Mouse (Mus musculus) fibroblast of lung, adult 2 months (primary cell): ENCODE data around the gene Dbnl.
"Not testable (repeated sequence)": the region's sequence is repeated elsewhere in the genome, so short reads cannot be mapped to it uniquely, and the experiment has no call there.

Source experiments
- DNase-seq: peaks from one replicate; pipeline ENCODE4 v3.0.0-alpha.2; 2011; ENCODE audit warnings: low read depth

Dbnl gene

DNA sequence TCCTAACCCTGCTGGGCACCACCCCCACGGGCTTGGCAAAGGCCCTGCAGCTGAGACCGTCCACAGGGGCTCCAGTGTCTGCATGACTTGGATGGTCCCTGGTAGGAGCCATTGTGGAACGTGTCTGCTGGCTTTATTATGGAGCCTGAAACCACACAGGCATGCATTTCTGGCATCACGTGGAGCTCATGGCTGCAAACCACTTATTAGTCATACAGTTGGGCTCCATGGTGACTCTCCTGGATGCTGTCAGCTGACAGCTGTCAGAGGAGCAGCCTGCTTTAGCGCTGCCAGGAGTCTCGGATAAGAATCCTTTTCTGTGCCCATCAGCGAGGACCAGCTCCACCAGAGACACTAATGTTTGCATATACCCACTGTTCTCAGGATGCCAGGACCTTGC is 7.4 kb downstream of the Dbnl start:
- peak; percentile 79 for DNase-seq

DNA sequence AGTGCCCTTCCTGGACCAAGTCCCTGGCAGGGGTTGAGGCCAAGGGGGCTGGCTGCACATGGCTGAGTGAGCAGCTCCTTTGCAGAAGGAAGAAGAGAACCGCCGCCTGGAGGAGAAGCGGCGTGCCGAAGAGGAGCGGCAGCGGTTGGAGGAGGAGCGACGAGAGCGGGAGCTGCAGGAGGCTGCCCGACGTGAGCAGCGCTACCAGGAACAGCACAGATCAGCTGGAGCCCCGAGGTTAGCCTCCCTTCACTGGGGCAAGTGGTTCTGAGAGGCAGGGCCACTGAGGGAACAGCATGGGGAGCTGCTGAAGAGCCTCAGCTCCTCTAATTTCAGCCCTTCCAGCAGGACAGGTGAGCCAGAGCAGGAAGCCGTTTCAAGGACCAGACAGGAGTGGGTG is 8.7 kb downstream of the Dbnl start:
- DNase-seq = no peak

DNA sequence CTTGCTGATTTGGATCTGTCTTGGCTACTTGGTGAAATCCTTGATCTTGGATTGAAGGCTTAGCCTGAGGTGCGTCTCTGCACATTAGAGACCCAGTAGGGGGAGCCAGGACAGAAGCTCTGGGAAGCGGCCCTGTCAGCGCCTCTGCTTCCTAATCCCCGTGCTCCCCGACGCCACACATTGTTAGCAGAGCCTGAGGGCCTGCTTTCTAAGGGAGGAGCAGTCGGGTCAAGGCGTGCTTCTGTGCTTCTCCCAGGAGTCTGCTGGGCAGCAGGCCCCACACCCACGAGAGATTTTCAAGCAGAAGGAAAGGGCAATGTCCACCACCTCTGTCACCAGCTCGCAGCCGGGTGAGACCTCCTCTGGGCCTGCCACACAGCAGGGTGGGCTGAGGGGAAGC is 9.1 kb downstream of the Dbnl start:
- DNase-seq = no peak

DNA sequence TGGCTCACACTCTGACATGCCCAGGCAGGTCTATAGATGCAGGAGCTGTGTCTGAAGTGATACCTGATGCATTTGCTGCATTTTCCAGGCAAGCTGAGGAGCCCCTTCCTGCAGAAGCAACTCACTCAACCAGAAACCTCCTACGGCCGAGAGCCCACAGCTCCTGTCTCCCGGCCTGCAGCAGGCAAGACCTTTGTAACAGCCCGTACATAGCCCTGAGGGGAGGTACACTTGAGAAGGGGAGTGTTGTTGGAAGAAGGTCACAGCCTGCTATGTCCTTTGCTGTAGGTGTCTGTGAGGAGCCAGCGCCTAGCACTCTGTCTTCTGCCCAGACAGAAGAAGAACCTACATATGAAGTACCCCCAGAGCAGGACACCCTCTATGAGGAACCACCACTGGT is 9.6 kb downstream of the Dbnl start:
- DNase-seq = no peak

DNA sequence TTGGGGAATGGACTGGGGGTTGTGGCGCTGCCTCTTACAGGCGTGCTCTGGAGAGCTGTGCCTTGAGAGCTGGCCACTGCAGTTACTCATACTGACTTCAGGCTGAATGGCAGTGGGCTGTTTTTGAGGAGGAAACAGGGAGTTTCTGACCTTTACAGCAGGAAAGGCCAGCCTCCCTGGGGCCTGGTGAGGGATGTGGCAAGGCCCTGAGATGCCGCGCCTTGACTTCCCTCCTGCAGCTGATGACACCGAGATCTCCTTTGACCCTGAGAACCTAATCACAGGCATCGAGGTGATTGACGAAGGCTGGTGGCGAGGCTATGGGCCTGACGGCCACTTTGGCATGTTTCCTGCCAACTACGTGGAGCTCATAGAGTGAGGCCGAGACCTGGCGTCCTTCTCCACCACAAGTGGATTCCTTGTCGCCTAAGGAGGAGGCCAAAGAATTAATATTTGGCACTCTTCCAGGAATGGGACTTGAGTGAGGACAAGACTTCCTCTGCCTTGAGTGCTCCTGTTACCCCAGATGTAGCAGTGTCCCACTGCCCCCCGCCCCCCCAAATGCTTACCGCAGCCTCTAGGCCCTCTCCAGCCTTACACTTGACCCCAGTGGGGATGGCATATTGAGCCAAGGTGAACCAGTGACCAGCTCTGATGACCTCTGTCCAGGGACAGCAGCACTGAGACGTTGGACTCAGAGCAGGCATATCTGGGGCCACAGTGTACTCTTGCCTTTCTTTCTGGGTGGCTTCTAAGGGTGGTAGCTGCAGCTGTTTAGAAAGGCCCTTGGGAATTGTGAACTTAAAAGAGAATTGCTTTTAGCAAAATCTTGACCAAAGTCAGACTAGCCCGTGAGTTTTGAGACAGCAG is 11.6 kb downstream of the Dbnl start:
- DNase-seq = no peak

DNA sequence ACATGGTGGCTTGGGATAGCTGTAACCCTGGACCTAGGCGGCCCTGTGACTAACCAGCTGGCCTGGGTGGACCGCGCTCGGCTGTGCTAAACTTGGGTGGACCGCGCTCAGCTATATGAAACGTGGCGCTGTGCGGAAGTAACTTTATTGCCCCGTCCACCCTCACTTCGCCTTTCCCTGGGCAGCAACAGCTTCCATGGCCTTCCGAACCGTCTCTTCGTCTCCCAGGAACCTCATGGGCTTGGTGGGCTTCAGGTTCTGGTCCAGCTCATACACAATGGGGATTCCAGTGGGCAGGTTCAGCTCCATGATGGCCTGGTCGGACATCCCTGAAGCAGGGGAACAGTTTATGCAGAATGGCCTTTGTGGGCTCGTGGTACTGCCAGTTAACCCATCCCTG is 13.2 kb downstream of the Dbnl start:
- no peak for DNase-seq

DNA sequence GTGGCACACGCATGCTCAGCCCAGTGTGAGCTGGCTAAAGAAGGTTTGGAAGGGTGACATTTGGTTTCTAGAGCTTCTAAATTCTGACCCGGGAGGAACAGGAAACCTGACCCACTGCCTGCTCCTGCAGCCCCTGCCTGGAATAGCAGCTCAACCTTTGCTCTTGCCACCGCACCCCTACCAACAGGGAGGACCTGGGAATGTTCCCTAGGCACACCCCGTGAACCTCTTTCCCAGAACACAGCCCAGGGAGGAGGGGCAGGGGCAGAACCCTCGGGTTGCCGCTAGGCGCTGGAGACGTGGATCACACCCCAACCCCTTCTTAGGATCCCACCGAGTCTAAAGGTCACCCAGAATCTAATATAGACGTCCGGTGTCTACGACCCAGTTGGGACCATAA is 13.7 kb downstream of the Dbnl start:
- DNase-seq = no peak

DNA sequence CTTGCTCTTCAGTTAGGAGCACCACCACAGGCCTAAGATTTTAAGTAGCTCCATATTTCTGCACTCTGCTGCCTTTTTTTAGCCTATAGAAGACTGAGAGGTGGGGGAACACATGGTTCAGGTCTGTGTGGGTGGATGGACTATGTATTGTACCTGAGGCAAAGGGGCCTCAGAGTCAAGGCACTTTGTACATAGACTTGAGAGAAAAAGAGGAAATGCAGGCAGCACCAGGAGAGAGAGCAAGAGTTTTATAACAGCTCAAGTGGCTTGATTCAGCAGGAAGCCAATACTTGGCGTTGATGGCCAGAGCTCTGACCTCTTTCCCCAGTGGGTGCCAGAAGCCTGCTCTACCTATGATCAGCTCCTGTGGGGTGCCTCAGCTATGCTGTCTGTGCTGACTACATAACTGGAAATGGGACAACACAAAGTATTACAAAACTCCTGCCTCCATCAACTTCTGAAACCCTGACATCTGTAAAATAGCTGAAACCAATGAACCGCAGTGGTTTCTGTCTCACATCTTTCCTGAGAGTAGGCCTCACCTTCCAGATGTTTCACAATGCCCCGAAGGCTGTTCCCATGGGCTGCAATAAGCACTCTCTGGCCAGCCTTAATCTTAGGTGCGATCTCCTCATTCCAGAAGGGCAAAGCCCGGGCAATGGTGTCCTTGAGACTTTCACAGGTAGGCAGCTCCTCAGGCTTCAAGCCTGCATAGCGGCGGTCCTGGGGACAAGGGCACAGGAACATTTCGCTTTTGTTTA is 14.3 kb downstream of the Dbnl start:
- DNase-seq = peak; percentile 87

DNA sequence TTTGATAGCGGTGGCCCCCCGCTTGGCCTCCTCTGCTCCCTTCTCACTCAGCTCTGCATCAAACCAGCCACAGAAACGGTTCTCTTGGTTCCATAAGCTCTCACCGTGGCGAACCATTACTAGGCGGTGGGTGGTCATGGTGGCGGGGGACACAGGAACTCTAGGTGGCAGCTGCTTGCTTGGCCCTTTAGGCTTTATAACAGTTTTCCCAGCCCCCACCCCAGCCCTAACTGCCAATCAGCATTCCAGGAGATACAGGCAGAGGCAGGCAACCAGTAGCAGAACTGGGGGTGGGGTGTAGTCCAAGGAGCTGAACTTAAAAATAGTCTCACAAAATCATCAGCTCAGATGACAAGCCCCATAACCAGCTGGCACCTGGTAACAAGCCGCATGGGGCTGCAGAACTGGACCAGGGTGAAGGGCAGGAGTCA is 15.3 kb downstream of the Dbnl start, which contains the start of gene Pgam2:
Gene Pgam2 (minus strand): TSS at position 183 of the 431 bp plus-strand sequence.
- DNase-seq = no peak

DNA sequence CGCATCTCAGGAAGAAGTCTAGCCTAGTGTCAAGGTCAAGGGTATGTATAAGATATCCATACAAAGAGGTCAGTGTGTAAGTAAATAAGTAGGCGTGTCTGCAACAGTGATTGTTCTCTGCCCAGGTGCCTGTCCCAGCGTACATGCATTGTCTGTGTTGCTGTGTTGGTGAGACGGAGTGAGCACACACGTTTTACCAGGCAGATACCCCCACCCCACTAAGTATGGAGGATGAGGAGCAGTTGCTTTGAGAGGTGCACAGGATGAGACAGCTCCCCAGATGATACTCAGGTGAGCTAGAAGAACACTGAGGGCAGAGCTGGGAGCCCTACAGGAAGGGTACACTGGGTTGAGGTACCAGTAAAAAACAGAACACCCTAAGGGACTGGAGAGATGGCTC is 15.9 kb downstream of the Dbnl start:
- DNase-seq = no peak

DNA sequence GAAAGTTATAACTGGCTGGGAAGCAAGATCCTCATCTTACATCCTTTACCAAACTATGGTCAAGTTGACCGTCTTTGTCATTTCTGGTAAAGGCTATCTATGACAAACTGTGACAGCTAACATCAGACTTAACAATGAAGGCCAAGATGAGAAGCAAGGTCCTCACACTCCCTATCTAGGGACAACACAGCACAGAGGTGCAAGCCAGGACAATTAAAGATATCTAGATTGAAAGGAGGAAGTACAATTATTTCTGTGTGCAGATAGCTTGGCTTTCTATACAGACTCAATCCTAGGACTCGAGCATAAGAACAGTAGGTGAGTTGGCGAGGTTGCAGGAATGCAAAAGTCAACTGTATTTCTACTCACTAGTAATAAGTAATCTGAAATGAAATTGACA is 17.4 kb downstream of the Dbnl start:
- DNase-seq = no peak

DNA sequence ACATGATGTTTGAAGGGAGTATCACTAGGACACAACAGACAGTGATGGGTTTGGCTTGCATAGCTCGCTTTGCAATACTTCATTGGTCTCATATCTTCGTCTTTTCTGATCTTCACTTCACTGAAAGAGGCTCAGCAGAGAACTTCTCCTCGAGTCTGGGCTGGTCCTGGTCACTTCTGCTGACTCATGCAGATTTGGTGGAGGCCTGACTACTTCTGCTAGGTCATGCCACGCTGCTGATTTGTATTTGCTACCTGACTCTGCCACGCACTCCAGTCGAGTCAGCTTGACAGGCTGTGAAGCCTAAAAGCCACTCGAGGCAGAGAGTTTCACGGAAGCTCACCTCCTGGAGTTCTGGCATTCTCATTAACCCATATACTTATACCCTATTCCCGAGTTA is 19.7 kb downstream of the Dbnl start:
- no peak for DNase-seq

DNA sequence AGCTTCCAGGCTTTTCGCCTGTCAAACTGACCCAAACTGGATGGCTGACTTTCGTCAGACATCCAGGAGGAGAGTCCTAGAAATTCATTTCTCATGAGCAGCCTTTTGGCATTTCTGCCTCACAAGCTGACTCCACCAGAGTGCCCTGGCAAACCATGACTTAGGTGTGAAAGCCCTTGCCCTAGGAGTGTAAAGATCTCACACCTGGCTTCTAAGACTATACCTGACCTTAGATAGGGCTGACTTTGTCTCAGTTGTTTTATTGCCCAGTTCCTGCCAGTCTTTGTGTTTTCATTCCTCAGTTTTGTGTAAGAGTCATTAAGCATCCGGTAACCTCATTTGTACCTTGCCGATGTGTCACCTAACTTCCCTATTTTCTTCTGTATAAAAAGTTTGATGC is 21.2 kb downstream of the Dbnl start:
- not testable (repeated sequence) for DNase-seq

DNA sequence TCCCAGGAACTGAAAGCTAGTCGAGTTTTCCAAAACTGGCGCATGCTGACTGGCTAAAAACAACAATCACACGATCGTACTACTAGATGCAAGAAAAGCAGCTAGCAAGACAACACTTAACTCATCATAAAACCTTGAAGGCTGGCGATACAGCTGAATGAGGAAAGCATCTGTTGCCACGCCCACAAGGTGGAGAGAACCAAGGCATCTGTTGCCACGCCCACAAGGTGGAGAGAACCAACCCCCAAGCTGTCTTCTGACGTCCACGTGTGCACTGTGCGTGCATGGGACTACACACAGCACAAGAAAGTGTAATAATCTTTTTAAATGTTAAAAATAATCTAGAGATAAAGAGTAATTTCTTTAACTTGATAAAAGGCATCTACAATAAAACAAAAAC is 25.1 kb downstream of the Dbnl start:
- no peak for DNase-seq

DNA sequence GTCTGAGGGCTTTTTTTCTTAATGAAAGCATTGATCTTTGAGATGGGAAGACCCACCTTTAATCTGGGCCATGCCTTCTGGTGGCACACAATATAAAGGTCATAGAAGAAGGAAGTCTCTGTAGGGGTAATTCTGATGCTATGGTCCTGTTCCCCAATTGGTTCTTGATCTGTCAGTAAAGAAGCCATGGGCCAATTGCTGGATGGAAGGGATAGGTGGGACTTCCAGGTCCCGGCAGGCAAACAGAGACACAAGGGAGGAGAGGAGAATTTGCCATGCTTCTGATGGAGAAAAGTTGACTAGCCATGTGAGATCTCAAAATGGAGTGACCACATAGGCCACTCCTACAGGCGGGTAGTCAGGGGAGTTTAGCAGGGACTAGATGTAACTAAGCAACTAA is 30.9 kb downstream of the Dbnl start:
- no peak for DNase-seq

DNA sequence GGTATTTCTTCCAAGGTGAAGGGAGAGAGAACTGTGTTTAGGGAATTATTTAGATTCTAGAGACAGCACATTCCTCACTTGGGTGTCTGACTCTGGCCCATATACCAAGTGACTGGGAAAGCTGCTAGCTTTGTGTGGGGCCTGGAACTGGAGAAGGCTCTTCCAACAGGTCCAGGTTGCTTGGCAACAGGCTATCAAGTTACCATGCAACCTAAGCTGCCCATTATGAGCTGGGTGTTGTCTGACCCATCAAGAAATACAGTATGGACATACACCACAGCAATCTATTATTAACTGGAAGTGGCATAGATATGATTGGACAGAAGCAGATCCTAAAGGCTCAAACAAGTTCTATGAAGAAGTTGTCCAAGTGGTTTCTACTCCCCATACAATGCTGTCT is 37.1 kb downstream of the Dbnl start:
- DNase-seq = no peak

DNA sequence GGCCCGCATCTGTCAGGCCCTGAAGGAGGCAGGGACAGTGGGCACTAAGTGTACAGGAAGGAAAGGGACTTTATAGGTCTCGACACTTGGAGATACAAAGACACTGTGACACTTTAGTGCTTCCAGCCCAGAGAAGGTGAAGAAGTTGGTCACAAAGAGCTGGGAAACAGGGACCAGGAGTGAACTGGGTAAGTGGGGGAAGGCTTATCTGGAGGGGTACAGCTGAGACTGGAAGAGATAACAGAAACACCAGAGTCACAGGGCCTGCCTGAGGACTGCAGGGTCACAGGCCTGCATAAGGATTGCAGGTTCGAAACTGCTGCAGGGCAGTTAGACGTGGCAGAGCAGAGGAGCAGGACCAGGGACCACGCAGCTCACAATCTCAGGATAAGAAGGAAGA is 39.6 kb downstream of the Dbnl start:
- DNase-seq = no peak

DNA sequence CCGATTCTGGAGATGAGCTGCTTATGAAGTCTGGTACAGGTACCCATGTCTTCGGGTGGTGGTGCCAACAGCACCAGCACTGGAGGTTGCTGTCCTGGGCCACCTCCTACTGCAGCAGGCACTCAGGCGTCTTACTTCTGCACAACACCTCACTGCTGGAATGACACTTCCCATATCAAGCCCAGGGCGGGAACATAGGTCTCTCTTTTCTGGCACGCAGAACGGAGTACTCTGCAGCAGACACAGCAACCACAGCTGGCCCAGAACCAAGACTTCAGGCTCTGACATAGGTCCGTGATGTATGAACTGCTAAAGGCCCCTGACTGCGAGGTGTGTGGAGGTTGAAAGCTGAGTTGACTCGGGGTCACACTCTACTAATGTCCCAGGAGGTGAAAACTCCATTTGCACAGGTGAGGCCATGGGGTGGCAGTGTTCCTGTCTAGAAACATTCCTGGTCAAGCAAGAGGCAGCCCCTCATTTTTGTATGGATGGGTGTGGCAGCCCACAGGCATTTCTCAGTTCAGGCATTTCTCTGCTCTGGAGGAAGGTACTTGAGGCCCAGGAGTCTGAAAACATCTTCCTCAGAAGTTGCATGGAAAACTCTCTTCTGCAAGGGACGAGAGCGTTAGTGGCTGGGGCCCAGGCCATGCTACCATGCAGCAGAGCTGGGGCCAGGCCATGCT is 40.4 kb downstream of the Dbnl start:
- no peak for DNase-seq

DNA sequence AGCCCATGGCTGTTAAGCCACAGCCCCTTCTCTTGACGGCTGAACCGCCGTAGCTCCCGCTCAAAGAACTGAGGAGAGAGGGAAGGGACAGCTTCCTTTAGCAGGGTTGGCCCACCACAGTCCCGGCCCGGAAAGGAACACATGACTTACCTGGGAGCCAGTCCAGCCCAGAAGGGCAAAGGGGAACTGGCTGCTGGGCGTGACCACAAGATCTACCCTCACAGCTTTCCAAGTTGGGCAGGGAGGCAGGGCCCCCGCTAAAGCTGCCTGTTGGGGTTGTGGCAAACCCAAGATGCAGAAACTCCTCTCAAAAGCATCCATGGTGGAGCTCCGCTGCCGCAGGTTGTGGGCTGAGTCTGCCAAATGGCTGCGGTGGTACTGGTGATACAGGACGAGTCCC is 41.0 kb downstream of the Dbnl start:
- DNase-seq = no peak

DNA sequence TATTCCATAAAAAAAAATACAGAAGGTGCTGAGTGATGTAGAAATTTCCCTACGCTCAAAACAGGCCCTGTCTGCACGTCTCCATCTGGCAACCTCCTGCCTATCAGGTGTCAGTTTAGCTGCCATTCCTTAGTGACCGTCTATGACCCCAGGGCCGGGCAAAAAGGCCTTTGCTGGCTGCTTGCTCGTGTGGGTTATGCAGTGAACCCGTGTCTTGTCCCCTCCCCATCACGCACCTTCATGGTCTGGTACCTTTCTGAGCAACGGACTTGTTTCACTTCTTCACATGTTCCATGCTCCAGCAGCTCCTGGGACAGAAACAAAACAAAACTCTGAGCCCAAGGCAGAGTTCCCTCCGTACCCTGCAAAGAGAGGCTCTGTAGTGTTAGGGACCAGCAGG is 46.2 kb downstream of the Dbnl start:
- no peak for DNase-seq

DNA sequence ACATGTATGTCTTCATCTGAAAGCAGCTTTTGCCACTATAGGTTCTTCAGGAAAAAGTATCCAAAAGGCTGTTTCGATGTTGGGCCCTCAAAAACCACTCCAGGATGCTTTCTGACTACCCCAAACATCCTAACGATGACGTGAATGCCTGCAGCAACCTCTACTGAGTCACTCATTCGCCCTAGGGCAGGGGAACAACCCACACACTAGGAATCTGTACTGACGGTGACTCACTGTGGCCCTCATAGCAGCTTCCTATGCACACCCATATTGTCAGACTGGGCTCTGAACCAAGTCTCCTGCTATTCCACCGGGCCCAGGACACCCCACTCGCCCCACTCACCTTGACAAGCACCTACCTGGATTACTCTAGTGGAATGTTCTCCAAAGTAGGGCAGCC is 46.8 kb downstream of the Dbnl start:
- no peak for DNase-seq

DNA sequence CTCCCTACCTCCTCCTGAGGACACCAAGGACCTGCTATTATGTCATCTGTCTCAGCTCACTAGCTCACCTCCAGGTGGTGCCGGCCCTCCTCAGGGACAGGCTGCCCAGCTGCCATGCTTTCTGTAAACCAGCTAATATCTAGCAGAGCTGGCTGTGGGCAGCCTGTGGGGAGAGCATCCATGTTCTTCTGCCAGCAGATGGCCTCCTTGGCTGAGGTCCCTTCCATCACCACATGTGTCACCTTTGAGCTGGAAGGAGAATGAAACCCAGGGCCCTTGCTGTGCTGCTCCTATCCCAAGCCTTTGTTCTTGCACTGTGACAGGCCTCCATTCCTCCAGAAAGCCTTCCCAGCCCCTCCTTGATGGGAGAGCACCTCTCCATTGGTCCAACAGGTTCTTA is 47.8 kb downstream of the Dbnl start:
- DNase-seq = no peak
